Mouse (Mus musculus): ENCODE data around the gene Lyst. TPM values are rescaled to one million over a fixed set of nuclear protein-coding genes. Genes with fewer than 3 reads are reported as not detected.

The Lyst gene
- total RNA-seq, 2 experiments from 2014 or later, result 8.3 to 12.0 TPM

- intact Hi-C loops (cut with DNase I), result no loop called here
- no peak for DNase-seq (ENCODE audit: low spot score)
Observed at GRCm38 (mm10) chr13:13810885-13811284, 220.7 kb downstream of the Lyst start.

GRCm38 (mm10) chr13:13818696-13819095, 228.5 kb downstream of the Lyst start:
- intact Hi-C loops (cut with DNase I), result no loop called here
- no peak for DNase-seq (ENCODE audit: low spot score)

DNA sequence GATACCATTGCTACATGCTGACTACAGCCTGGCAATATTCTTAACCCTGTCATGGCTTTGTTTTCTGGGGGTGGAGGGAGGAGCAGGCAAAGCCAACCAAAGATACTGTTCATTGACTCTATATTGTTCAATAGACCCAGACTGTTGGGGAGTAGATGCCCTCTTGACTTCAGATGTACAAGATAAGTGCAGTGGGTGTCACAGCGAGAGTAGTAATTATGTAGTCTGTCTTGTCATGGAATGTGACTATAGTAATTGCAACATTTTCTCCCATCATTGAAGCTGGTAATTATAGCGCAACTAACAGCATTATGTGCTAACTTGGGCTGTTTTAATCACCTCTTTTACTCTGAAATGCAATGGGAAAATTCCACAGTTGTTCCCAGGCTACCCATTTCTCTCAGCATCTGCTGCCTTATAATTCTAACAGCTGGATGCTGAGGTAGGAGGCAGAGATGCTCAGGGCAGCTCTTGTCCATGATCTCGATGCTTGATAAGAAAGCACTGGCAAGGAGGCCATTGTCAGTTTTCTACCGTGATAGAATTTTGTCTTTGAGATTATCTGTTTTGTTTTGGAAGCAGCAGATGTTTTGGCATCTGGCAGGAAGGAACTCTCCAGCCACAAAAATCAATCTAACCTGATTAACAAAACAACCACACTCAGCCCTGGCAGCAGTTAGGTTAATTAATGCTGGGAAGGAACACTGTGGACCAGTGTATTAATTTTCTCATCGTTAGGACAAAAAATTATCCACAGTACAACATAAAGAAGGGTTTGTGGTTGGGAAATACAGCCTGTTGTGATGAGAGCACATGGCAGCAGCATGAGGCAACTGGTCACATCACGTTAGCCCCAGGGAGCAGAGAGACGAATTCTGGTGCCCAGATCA, 230.3 kb downstream of the Lyst start:
- intact Hi-C loops (cut with DNase I), result no loop called here
- no peak for DNase-seq (ENCODE audit: low spot score)

GRCm38 (mm10) chr13:13824946-13825345, 234.7 kb downstream of the Lyst start:
- intact Hi-C loops (cut with DNase I), result no loop called here
- DNase-seq (ENCODE audit: low spot score), result no peak

DNA sequence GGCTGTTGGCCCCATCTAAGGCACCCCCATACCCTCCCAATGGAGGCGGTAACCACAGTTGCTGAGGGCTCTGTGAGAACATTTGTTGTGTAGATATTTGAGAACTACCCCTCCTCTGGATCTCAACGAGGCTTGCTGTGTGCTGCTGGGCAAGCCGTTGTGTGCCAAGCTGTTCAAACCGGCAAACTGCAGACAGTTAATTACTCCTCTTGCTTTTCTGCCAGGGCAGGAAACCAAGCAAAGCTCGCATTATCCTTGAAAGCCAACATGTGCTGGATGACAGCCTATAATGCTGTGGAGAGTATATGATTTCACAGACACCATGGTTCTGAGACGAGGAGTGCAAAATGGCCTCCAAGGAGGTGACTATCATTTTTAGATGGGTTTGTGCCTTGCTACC, 236.3 kb downstream of the Lyst start:
- intact Hi-C loops (cut with DNase I), result no loop called here
- DNase-seq (ENCODE audit: low spot score), result no peak

DNA sequence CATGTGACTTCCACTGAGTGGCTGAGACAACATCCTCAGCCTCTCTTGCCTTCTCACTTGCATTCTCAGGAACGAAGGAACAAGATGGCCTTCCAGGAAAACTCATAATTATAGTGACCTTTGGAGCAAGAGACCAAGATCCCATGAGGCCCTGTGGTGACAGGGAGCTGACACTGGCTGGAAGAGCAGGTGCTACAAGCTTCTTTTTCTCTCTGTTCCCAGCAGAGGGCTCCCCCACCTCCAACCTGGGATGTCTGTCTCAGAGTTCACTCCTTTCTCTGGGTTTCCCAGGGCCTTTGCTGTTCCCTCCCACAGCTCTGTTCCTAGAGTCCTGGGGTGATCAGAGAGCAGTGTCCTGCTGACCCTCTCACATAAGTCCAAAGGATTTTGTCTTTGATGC, 237.9 kb downstream of the Lyst start:
- intact Hi-C loops (cut with DNase I), result no loop called here

More for the DNA sequence above, 237.9 kb downstream of the Lyst start:
- no peak for DNase-seq (ENCODE audit: low spot score)

Other genes starting within 250 kb of the Lyst start
- 1 to 10 TPM; 6.1 to 6.3 TPM for gene Gpr137b, start 196.4 kb upstream of the Lyst start, total RNA-seq (2021)
- gene Nid1, start 152.8 kb upstream of the Lyst start, total RNA-seq (2021), result 100 to 1,000 TPM in 1 of 2 experiments, 10 to 100 TPM in 1; 98.8 to 118 TPM
- gene Gng4, start 193.7 kb downstream of the Lyst start, total RNA-seq (2021), result under 1 TPM; 0.49 to 0.89 TPM